Mouse (Mus musculus) ES-E14 (cell line): ENCODE data around the gene Ube2z. TPM values are rescaled to one million over a fixed set of nuclear protein-coding genes. Genes with fewer than 3 reads are reported as not detected.

Source experiments
- DNase-seq: peaks from one replicate; pipeline ENCODE4 v3.0.0-alpha.2; 2013; ENCODE audit warnings: low read depth, low spot score
- H3K27ac ChIP-seq: 2 replicates; pipeline ENCODE4 v1.5.1; 2012; ENCODE audit warnings: low read depth, mild to moderate bottlenecking, low read length, moderate library complexity, mixed read lengths; ENCODE audit not compliant: poor library complexity, insufficient read depth, severe bottlenecking
- H3K36me3 ChIP-seq: 2 replicates; pipeline ENCODE4 v1.6.1; 2012; ENCODE audit warnings: mild to moderate bottlenecking, low read length, moderate library complexity, mixed read lengths; ENCODE audit not compliant: control insufficient read depth, poor library complexity, insufficient read depth, severe bottlenecking
- H3K4me1 ChIP-seq, 2 experiments: fragments of 150-350 bp in 1 of 2; sonication (generic) in 1 of 2; 2 replicates each; pipeline ENCODE4 v1.6.1; 2012; ENCODE audit warnings: low read length in 2 of 2, mild to moderate bottlenecking in 1 of 2, mixed read lengths in 1 of 2; ENCODE audit not compliant: control insufficient read depth in 2 of 2, insufficient read depth in 2 of 2, poor library complexity in 1 of 2
- H3K4me3 ChIP-seq, 2 experiments: fragments of 150-350 bp in 1 of 2; sonication (generic) in 1 of 2; 2 replicates each; pipeline ENCODE4 v1.5.1; 2012; ENCODE audit warnings: low read length in 2 of 2, low read depth in 1 of 2, mild to moderate bottlenecking in 1 of 2, mixed read lengths in 1 of 2; ENCODE audit not compliant: insufficient read depth in 1 of 2, poor library complexity in 1 of 2, severe bottlenecking in 1 of 2
- H3K9ac ChIP-seq: 2 replicates; pipeline ENCODE4 v1.6.1; 2012; ENCODE audit warnings: low read depth, mild to moderate bottlenecking, low read length, mixed read lengths; ENCODE audit not compliant: poor library complexity, insufficient read depth, severe bottlenecking
- H3K9me3 ChIP-seq: fragments of 150-350 bp; sonication (generic); 2 replicates; pipeline ENCODE4 v1.6.1; 2012; ENCODE audit warnings: low read depth, mild to moderate bottlenecking, low read length; ENCODE audit not compliant: control insufficient read depth, insufficient read depth
- CHD2 ChIP-seq: IDR thresholded peaks from 2 replicates; pipeline ENCODE4 v1.6.1; 2014; ENCODE audit warnings: mild to moderate bottlenecking, low read depth, low read length, inconsistent platforms
- HCFC1 ChIP-seq: IDR thresholded peaks from 2 replicates; pipeline ENCODE4 v1.6.1; 2012; ENCODE audit warnings: low read length, inconsistent platforms, borderline replicate concordance; ENCODE audit not compliant: insufficient read depth
- MAFK ChIP-seq: IDR thresholded peaks from 2 replicates; pipeline ENCODE4 v1.6.1; 2014; ENCODE audit warnings: mild to moderate bottlenecking, low read depth, low read length, inconsistent platforms; ENCODE audit not compliant: insufficient read depth
- ZC3H11A ChIP-seq: IDR thresholded peaks from 2 replicates; pipeline ENCODE4 v1.6.1; 2012; ENCODE audit warnings: low read depth, mild to moderate bottlenecking, inconsistent platforms, low read length, borderline replicate concordance
- ZNF384 ChIP-seq: IDR thresholded peaks from 2 replicates; pipeline ENCODE4 v1.6.1; 2012; ENCODE audit warnings: low read depth, low read length, inconsistent platforms
- in situ Hi-C, 2 experiments: fragments of 600-800 bp; cut with MboI; formaldehyde crosslinking; loops; one replicate each; pipeline ENCODE4 v1.15.1; 2025; ENCODE audit warnings: low sequenced_read_pairs in 2 of 2, inconsistent platforms in 1 of 2; ENCODE audit not compliant: unreplicated experiment in 2 of 2
- total RNA-seq: library from RNA; depleted of rRNA; stranded (reverse); fragments of 300-350 nt; gene quantifications from 2 replicates; pipeline ENCODE4 v1.2.3, GENCODE M21; 2012

Gene Ube2z
- total RNA-seq, 1 experiment: 75.9 TPM

DNA sequence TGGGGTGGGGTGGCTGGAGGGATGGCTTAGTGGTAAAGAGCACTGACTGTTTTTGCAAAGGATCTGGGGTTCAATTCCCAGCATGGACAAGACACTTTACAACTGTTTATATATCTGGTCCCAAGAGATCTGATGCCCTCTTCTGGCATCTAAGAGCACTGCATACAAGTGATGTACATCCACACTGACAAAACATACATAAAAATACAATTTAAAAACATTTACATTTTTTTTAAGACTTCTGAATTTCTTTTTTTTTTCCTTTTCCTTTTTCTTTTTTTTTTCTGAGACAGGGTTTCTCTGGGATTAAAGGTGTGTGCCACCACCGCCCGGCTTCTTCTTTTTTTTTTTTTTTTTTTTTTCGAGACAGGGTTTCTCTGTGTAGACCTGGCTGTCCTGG is 31.9 kb downstream of the Ube2z start:
- DNase-seq: no peak
- peaks cover 0 to 2% of the 10 kb centered on the region in 2 experiments; a peak in 1 of 4 replicates for H3K4me1 ChIP-seq

DNA sequence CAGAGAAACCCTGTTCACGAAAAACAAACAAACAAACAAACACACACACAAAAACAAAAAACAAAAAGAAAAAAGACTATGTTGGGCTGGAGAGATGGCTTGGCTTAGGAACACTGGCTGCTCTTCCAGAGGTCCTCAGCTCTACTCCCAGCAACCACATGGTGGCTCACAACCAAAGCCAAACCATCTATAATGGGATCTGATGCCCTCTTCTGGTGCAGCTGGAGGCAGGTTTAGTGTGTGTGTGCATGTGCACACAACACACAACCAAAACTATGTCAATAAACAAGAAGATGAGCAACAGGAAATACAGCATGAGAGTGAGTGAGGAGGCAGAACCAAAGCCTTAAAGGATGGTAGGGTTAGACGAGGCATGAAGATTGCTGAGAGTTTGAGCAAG is 33.5 kb downstream of the Ube2z start:
- in situ Hi-C loops: no loop called here
- no peak overlapping the region for H3K4me3 ChIP-seq
- no peak overlapping the region for H3K27ac ChIP-seq
- H3K36me3 ChIP-seq: no peaks in the 10 kb centered on the region
- no peak for DNase-seq
- H3K9ac ChIP-seq: no peak overlapping the region
- no peaks in the 10 kb centered on the region for H3K9me3 ChIP-seq
- TF ChIP-seq MAFK (no peak), ZNF384 (no peak), ZC3H11A (no peak), HCFC1 (no peak), CHD2 (no peak)
- H3K4me1 ChIP-seq: peaks cover 0 to 2% of the 10 kb centered on the region in 2 experiments; a peak in 1 of 4 replicates

More for the DNA sequence above, 31.9 kb downstream of the Ube2z start:
- in situ Hi-C loops: no loop called here
- Histone ChIP-seq H3K9me3 (no peaks in the 10 kb centered on the region), H3K27ac (no peak overlapping the region), H3K4me3 (no peak overlapping the region; a peak in 1 of 4 replicates), H3K9ac (no peak overlapping the region), H3K36me3 (no peaks in the 10 kb centered on the region)
- TF ChIP-seq MAFK (no peak), ZC3H11A (no peak; the same call in 1 of the 2 replicates), ZNF384 (peak; percentile 86)

DNA sequence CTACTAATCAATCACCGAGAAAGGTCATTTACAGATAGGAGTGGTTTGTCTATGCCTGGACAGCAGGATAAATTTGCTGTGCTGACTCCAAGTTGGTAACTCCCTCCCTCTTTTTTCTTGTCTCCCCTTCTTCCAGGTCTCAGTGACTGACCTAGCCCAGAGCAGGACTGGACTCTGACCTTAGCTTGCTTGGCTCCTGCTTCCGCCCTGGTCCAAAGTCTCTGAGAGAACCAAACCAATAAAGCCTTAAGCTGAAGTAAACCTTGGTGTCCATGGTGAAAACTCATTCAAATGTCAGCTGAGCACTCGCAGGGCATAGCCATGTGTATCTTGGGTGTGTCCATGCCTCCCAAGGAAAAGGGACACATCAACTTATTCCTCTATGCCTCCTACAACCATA is 34.6 kb downstream of the Ube2z start:
- DNase-seq: no peak
- no peaks in the 10 kb centered on the region for H3K9me3 ChIP-seq
- H3K9ac ChIP-seq: no peak overlapping the region
- H3K4me3 ChIP-seq: no peak overlapping the region
- TF ChIP-seq MAFK (no peak), ZNF384 (no peak), HCFC1 (no peak), ZC3H11A (no peak), CHD2 (no peak)
- no peaks in the 10 kb centered on the region for H3K36me3 ChIP-seq
- no peak overlapping the region for H3K27ac ChIP-seq
- peaks cover 0 to 2% of the 10 kb centered on the region in 2 experiments; a peak in 1 of 4 replicates for H3K4me1 ChIP-seq
- in situ Hi-C loops: no loop called here

DNA sequence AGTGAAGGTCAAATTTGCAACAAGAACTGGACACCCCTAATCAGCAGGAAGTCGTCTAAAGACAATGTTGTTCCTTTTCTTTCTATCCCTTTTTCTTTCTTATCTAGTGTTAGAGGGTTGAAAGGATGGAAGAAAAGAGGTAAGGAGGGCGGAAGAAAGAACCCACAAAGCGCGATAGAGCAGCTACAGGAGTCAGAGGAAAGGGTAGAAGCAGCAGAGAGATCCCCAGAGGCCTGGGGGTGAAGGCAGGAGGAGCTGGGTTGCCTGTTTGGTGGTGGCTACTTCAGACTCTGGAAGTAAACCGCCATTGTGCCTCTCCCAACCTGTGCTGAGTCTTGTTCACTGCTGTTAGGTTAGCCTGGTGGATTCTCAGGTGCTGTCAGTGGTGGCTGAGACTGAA is 37.1 kb downstream of the Ube2z start:
- Histone ChIP-seq H3K9ac (no peak overlapping the region), H3K27ac (no peak overlapping the region), H3K4me1 (no peaks in the 10 kb centered on the region), H3K9me3 (no peaks in the 10 kb centered on the region), H3K36me3 (no peaks in the 10 kb centered on the region), H3K4me3 (no peak overlapping the region)
- DNase-seq: no peak
- in situ Hi-C loops: no loop called here
- TF ChIP-seq HCFC1 (no peak), CHD2 (no peak), MAFK (no peak)

DNA sequence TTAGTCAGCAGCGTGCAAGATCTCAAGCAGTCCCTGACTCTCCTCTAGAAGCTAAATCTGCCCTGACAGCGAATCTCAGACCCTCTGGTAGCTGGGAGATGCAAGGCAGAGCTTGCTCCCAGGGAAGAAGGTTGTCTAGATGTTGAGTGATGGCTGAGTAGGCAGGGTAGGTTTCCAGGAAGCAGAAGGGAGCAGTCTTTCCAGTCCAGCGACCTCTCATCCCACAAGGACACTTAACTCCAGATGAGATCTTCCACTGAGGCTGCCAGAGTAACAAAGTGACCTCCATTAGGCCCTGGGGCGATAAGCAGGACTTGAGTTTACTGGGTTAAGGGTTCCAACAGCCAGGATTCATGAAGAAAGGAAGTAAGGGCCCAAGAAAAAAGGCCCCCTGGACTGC is 44.6 kb downstream of the Ube2z start:
- no peak for TF ChIP-seq MAFK
- no peak for TF ChIP-seq CHD2
- no peak for TF ChIP-seq ZNF384
- no peak for TF ChIP-seq ZC3H11A
- TF ChIP-seq HCFC1: no peak
- no peaks in the 10 kb centered on the region for H3K9me3 ChIP-seq
- no peak overlapping the region for H3K9ac ChIP-seq
- no peak for DNase-seq
- peaks cover 3 to 30% of the 10 kb centered on the region in 2 experiments; a peak in 3 of 4 replicates for H3K4me1 ChIP-seq
- H3K27ac ChIP-seq: peak overlapping the region; percentile 49; the same call in 1 of the 2 replicates
- in situ Hi-C loops: no loop called here
- H3K4me3 ChIP-seq: no peak overlapping the region
- H3K36me3 ChIP-seq: no peaks in the 10 kb centered on the region
